8 mouse cellular contexts compared by ENCODE assay signal in the genomic region with DNA sequence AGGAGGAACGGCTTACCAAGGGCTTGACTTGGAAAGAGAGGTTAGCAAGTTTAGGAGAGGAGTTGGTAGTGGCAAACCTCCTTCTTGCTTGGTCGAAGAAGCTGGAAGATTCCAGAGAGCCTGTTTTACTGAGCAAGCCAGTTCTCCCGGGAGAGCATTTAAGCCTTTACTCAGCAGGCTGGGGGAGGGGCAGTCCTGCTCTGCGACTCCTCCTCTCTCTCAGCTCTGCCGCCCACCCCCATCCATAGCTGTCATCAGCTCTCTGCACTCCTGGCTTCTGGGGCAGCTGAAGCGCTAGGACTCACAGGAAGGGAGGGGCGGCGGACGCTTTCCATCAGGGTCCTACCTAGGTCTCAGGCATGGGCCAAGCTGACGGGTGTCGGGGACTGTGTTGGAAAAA. TPM values are rescaled to one million over a fixed set of nuclear protein-coding genes. Genes with fewer than 3 reads are reported as not detected.
DNase-seq lines count a peak whose midpoint lies in the region; ATAC-seq and TF ChIP-seq lines count a peak whose summit lies in the region.

No protein-coding gene starts in this region.

- no peak overlapping the region for H3K4me2 ChIP-seq in liver, postnatal 0 days (ENCODE audit: low read depth, low read length)
- peak overlapping the region; percentile 46 for H3K4me2 ChIP-seq in heart, embryonic 14.5 days (ENCODE audit: low read length)
- peak overlapping the region; percentile 30 for H3K4me2 ChIP-seq in midbrain, embryonic 15.5 days

- whole genome bisulfite sequencing in liver, postnatal 0 days (ENCODE audit: insufficient replicate concordance): 20% methylated on average over 11 of the region's 11 CpGs
- WGBS in heart, embryonic 14.5 days: 2% methylated on average over 11 of the region's 11 CpGs
- WGBS in midbrain, embryonic 15.5 days: 13% methylated on average over 11 of the region's 11 CpGs

- no peak overlapping the region for H3K9ac ChIP-seq in liver, postnatal 0 days (replicated peaks)
- H3K9ac ChIP-seq in heart, embryonic 14.5 days (ENCODE audit: low read length): no peak overlapping the region; the same call in 1 of the 2 replicates
- H3K9ac ChIP-seq in midbrain, embryonic 15.5 days: 0 out of 2 replicates have a peak overlapping the region, but pooled peaks have one; percentile 10

- no peak overlapping the region for H3K27ac ChIP-seq in liver, postnatal 0 days (ENCODE audit: low read depth)
- H3K27ac ChIP-seq in heart, embryonic 14.5 days (replicated peaks in 1 of 2; ENCODE audit: control insufficient read depth in 1 of 2, insufficient read depth in 1 of 2, low read depth in 2 of 2, low read length in 2 of 2): peak overlapping the region; percentile 59 to 77
- peak overlapping the region; percentile 46 for H3K27ac ChIP-seq in midbrain, embryonic 15.5 days

- no peak for TF ChIP-seq EP300 in liver, postnatal 0 days (IDR thresholded peaks at IDR 0.05; ENCODE audit: low read depth)

- no peak for ATAC-seq in liver, postnatal 0 days
- ATAC-seq in heart, embryonic 14.5 days (ENCODE audit: insufficient number of reproducible peaks, insufficient read depth, low FRiP score, low read depth): peak; percentile 76
- ATAC-seq in midbrain, embryonic 15.5 days (replicated peaks): peak; percentile 63

- DNase-seq in liver: peak; percentile 71
- no peak for DNase-seq in liver, postnatal 0 days
- peak; percentile 78 for DNase-seq in embryo, embryonic 9.5 days (ENCODE audit: extremely low spot score)
- peak; percentile 68 to 77 for DNase-seq in left cerebral cortex, postnatal 25 days (ENCODE audit: low spot score in 2 of 2)
- DNase-seq in Muller cell, postnatal 12 days (ENCODE audit: inconsistent ontology term): no peak
- no peak for DNase-seq in cerebellum, adult 8-10 months

- H3K4me1 ChIP-seq in liver, postnatal 0 days (ENCODE audit: insufficient read depth): peaks cover 21% of the 10 kb centered on the region
- H3K4me1 ChIP-seq in heart, embryonic 14.5 days (ENCODE audit: control insufficient read depth in 2 of 2, insufficient read depth in 2 of 2, low read length in 2 of 2): peaks cover 34 to 48% of the 10 kb centered on the region in 2 experiments
- peaks cover 35% of the 10 kb centered on the region for H3K4me1 ChIP-seq in midbrain, embryonic 15.5 days

- H3K4me3 ChIP-seq in liver, postnatal 0 days (ENCODE audit: low read depth, low read length): no peak overlapping the region
- H3K4me3 ChIP-seq in heart, embryonic 14.5 days (ENCODE audit: control insufficient read depth in 1 of 2, insufficient read depth in 1 of 2, low read depth in 1 of 2, low read length in 2 of 2): peak overlapping the region; percentile 2 to 8; a peak in 1 of 4 replicates
- no peak overlapping the region for H3K4me3 ChIP-seq in midbrain, embryonic 15.5 days

- H3K27me3 ChIP-seq in liver, postnatal 0 days (ENCODE audit: insufficient read depth, low read length): no peaks in the 10 kb centered on the region
- H3K27me3 ChIP-seq in heart, embryonic 14.5 days (ENCODE audit: control insufficient read depth, insufficient read depth, low read length): no peaks in the 10 kb centered on the region
- H3K27me3 ChIP-seq in midbrain, embryonic 15.5 days (replicated peaks): no peaks in the 10 kb centered on the region

- H3K36me3 ChIP-seq in liver, postnatal 0 days (replicated peaks; ENCODE audit: insufficient read depth, low read length): no peaks in the 10 kb centered on the region
- no peaks in the 10 kb centered on the region for H3K36me3 ChIP-seq in heart, embryonic 14.5 days (ENCODE audit: control insufficient read depth, insufficient read depth, low read length)
- H3K36me3 ChIP-seq in midbrain, embryonic 15.5 days (replicated peaks): no peaks in the 10 kb centered on the region

- H3K9me3 ChIP-seq in liver, postnatal 0 days (ENCODE audit: low read length): no peaks in the 10 kb centered on the region
- no peaks in the 10 kb centered on the region for H3K9me3 ChIP-seq in heart, embryonic 14.5 days (ENCODE audit: control insufficient read depth, low read length)
- no peaks in the 10 kb centered on the region for H3K9me3 ChIP-seq in midbrain, embryonic 15.5 days

- intact Hi-C loops in left cerebral cortex, postnatal 25 days (cut with DNase I): no loop called here

- no peak for TF ChIP-seq CTCF in liver, postnatal 0 days (IDR thresholded peaks at IDR 0.05; ENCODE audit: low read depth)

RNA-seq across cellular contexts. Expression of a gene that starts 28.9 kb away (rescaled TPM):
- 5.0 and 5.3 TPM in 2 replicates for polyA plus RNA-seq in liver, postnatal 0 days (2015; fragmentation: Nextera tagmentation; extraction: Ambion mirVana)
- polyA plus RNA-seq in heart, embryonic 14.5 days (2014; fragmentation: Nextera tagmentation; extraction: Ambion mirVana): 32.8 and 36.1 TPM in 2 replicates
- 10 to 100 TPM; 61.9 to 78.7 TPM for total RNA-seq in left cerebral cortex, postnatal 25 days (2021)
- polyA plus RNA-seq in midbrain, embryonic 15.5 days (2015; fragmentation: Nextera tagmentation; extraction: Ambion mirVana): 94.3 and 98.5 TPM in 2 replicates

Comparison
In these comparisons a context has a peak if more than half of its experiments do, and no peak if none do; other contexts are left out.
1. DNase-seq: peak in liver (single experiment), embryo, embryonic 9.5 days (single experiment) and left cerebral cortex, postnatal 25 days (2 of 2); none in liver, postnatal 0 days (single experiment), Muller cell, postnatal 12 days (single experiment) and cerebellum, adult 8-10 months (single experiment).
2. H3K4me3 ChIP-seq: peak in heart, embryonic 14.5 days (2 of 2); none in liver, postnatal 0 days (single experiment) and midbrain, embryonic 15.5 days (single experiment).